Mouse (Mus musculus): ENCODE measurements around the gene Nxph4. TPM values are rescaled to one million over a fixed set of nuclear protein-coding genes. Genes with fewer than 3 reads are reported as not detected.

Nxph4 gene
- polyA plus RNA-seq, 1 experiment from 2014 or later = 19.4 TPM

DNA sequence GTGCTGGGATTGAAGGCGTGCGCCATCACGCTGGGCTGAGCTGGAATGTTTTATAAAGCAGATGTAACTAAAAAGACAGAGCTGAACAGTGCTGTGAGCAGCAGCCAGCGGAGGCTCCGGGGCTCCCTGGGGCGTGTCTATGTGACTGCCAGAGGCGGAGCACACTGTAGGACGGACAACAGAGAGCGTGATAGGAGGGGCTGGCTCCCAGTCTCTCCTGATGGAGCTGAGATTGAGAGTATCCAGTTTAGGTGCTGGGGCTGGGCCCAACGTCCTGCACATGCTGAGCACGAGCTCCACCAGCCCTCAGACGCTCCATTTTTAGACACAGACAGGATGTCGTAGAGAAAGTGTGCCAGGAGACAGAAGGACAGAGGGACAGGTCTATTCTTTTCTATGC lies 29.9 kb upstream of the Nxph4 start:
- H3K36me3 ChIP-seq = peaks cover 95% of the 10 kb centered on the region
- H3K4me1 ChIP-seq = no peaks in the 10 kb centered on the region
- H3K27me3 ChIP-seq (ENCODE audit: low read depth, poor library complexity, severe bottlenecking) = no peaks in the 10 kb centered on the region
- no peak for DNase-seq (ENCODE audit: low spot score)
- H3K4me3 ChIP-seq = no peak overlapping the region
- H3K27ac ChIP-seq (replicated peaks) = no peak overlapping the region
- H3K9me3 ChIP-seq (replicated peaks) = no peaks in the 10 kb centered on the region
- WGBS = 67% methylated on average over 13 of the region's 13 CpGs

DNA sequence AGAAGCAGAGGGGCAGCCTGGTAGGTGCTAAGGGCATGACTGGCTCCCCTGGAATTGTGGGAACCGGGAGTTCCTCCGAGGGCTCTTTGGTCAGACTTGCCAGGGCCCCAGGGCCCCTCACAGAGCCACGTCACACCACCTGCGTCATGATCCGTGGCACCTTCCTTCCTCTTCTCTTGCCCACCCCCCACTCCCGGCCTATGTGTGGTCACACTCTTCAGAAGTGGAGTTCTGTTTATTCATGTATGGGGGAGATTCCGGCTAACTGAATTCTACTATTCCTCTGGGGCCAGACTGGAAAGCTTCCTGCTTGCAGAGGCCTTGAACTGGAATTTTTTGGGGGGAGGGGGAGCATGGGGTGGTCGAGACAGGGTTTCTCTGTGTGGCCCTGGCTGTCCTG lies 29.5 kb upstream of the Nxph4 start:
- peaks cover 95% of the 10 kb centered on the region for H3K36me3 ChIP-seq
- no peak overlapping the region for H3K4me3 ChIP-seq
- WGBS = 80% methylated on average over 8 of the region's 8 CpGs
- H3K27me3 ChIP-seq (ENCODE audit: low read depth, poor library complexity, severe bottlenecking) = no peaks in the 10 kb centered on the region
- no peaks in the 10 kb centered on the region for H3K4me1 ChIP-seq
- DNase-seq (ENCODE audit: low spot score) = no peak
- H3K9me3 ChIP-seq (replicated peaks) = no peaks in the 10 kb centered on the region
- no peak overlapping the region for H3K27ac ChIP-seq (replicated peaks)

DNA sequence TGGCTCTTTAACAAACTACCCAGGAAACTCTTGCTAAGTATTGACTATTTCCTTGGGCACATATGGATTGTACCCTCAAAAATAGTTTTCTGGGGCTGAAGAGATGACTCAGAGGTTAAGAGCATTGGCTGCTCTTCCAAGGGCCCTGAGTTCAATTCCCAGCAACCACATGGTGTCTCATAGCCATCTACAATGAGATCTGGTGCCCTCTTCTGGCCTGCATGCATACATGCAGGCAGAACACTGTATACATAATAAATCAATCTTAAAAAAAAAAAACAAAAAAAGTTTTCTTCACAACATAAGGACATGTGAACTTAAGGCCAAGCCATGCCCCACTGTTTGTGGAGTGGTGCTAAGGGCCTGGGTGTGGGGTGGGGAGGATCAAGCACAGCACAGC lies 26.8 kb upstream of the Nxph4 start:
- Histone ChIP-seq H3K27me3 (ENCODE audit: low read depth, poor library complexity, severe bottlenecking) (no peaks in the 10 kb centered on the region), H3K9me3 (replicated peaks) (peaks cover 6% of the 10 kb centered on the region; the same call in 1 of the 2 replicates)

DNA sequence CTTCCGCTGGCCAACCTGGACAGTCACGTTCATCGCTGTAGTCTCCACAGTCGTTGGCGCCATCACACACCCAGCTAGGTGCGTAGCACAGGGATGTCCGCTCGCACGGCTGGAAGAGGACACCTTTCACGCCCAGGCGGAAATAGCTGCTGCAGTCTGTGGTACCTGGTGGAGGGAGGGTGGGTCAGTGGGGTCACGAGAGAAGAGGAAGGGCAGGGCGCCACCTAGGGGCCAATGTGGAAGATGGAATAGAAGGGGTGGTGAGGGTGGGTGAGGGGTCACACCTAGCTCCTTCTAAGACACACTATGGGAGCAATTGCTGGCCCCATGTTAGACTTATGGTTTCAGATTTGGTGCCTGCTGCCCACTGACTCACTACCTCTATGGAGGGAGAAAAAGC lies 23.0 kb upstream of the Nxph4 start:
- Histone ChIP-seq H3K4me3 (no peak overlapping the region), H3K27me3 (ENCODE audit: low read depth, poor library complexity, severe bottlenecking) (no peaks in the 10 kb centered on the region), H3K27ac (replicated peaks) (no peak overlapping the region), H3K36me3 (peaks cover 100% of the 10 kb centered on the region), H3K4me1 (no peaks in the 10 kb centered on the region), H3K9me3 (replicated peaks) (peaks cover 6% of the 10 kb centered on the region; the same call in 1 of the 2 replicates)
- no peak for DNase-seq (ENCODE audit: low spot score)
- WGBS = 91% methylated on average over 13 of the region's 13 CpGs

More for the DNA sequence above, 26.8 kb upstream of the Nxph4 start:
- peaks cover 97% of the 10 kb centered on the region for H3K36me3 ChIP-seq
- no peak for DNase-seq (ENCODE audit: low spot score)
- H3K27ac ChIP-seq (replicated peaks) = no peak overlapping the region
- H3K4me3 ChIP-seq = no peak overlapping the region
- H3K4me1 ChIP-seq = no peaks in the 10 kb centered on the region

DNA sequence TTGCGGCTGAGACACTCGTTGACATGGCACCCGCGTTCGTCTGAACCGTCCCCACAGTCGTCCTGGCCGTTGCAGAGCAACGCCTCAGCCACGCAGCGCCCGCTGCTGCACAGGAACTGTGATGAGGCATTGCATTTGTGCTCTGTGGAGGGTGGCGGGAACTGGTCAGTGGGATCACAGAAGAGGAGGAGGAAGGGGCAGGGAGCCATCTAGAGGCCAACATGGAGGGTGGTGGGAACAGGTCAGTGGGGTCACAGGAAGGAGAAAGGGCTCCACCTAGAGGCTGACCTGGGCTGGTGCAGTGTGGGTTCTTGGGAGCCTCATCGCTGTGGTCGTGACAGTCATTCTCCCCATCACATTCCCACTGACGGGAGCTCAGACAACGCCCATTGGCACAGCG lies 21.3 kb upstream of the Nxph4 start:
- H3K9me3 ChIP-seq (replicated peaks) = peaks cover 6% of the 10 kb centered on the region; the same call in 1 of the 2 replicates
- H3K27me3 ChIP-seq (ENCODE audit: low read depth, poor library complexity, severe bottlenecking) = no peaks in the 10 kb centered on the region
- 66% methylated on average over 18 of the region's 18 CpGs for WGBS
- H3K4me3 ChIP-seq = no peak overlapping the region
- peaks cover 100% of the 10 kb centered on the region for H3K36me3 ChIP-seq
- peak; percentile 49 for DNase-seq (ENCODE audit: low spot score)
- H3K4me1 ChIP-seq = no peaks in the 10 kb centered on the region
- H3K27ac ChIP-seq (replicated peaks) = no peak overlapping the region

DNA sequence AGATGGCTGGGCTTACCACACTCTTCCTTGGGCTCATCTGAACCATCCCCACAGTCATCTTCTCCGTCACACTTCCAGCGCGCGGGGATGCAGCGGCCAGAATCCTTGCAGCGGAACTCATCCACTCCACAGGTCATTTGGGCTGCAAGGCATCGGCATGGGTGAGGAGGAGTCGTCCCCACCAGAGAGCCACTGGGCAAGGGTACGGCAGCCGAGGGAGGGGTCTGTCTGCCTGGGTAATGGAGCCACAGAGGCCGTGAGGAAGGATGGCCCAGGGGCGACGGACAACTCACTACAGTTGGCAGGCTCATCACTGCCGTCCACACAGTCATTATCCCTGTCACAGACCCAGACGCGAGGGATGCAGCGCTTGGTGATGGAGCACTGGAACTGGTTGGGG lies 15.5 kb upstream of the Nxph4 start:
- Histone ChIP-seq H3K27me3 (ENCODE audit: low read depth, poor library complexity, severe bottlenecking) (no peaks in the 10 kb centered on the region), H3K27ac (replicated peaks) (no peak overlapping the region), H3K36me3 (peaks cover 100% of the 10 kb centered on the region), H3K4me1 (no peaks in the 10 kb centered on the region), H3K4me3 (no peak overlapping the region), H3K9me3 (replicated peaks) (no peaks in the 10 kb centered on the region)
- 91% methylated on average over 17 of the region's 17 CpGs for whole genome bisulfite sequencing
- DNase-seq (ENCODE audit: low spot score) = no peak

DNA sequence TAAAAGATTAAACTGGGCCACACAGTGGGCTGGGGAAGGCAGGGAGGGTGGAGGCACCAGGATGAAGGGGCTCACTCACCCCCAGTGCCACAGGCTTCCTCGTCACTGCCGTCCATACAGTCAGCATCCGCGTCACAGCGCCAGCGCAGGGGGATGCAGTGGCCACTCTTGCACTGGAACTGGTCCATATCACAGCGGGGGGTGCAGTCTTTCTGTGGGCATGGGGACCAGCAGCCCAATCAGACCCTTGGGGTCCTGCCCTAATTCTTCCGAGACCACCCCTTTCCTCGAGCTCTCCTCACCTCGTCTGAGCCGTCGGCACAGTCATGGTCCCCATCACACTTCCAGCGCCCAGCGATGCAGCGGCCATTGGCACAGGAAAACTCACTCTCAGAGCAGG lies 13.9 kb upstream of the Nxph4 start:
- no peaks in the 10 kb centered on the region for H3K4me1 ChIP-seq
- 94% methylated on average over 15 of the region's 15 CpGs for WGBS
- H3K27ac ChIP-seq (replicated peaks) = no peak overlapping the region
- no peaks in the 10 kb centered on the region for H3K27me3 ChIP-seq (ENCODE audit: low read depth, poor library complexity, severe bottlenecking)
- peaks cover 100% of the 10 kb centered on the region for H3K36me3 ChIP-seq
- H3K9me3 ChIP-seq (replicated peaks) = no peaks in the 10 kb centered on the region
- no peak overlapping the region for H3K4me3 ChIP-seq
- DNase-seq (ENCODE audit: low spot score) = no peak

DNA sequence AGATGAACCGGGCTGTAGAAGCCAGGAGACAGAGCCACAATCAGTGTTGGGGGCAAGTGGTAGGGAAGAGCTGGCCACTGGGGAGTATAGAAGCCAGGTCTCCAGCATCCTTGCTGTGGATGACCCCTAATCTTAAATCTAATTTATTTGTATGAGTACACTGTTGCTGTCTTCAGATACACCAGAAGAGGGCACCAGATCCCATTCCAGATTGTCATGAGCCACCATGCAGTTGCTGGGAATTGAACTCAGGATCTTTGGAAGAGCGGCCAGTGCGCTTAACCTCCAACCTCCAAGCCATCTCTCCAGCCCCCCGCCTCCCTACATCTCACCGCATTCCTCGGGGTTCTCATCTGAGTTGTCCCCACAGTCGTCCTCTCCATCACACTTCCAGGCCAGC lies 12.1 kb upstream of the Nxph4 start:
- no peak for DNase-seq (ENCODE audit: low spot score)
- H3K9me3 ChIP-seq (replicated peaks) = no peaks in the 10 kb centered on the region
- no peak overlapping the region for H3K4me3 ChIP-seq
- no peak overlapping the region for H3K27ac ChIP-seq (replicated peaks)
- H3K4me1 ChIP-seq = peaks cover 12% of the 10 kb centered on the region
- 83% methylated on average over 7 of the region's 7 CpGs for WGBS
- H3K27me3 ChIP-seq (ENCODE audit: low read depth, poor library complexity, severe bottlenecking) = no peaks in the 10 kb centered on the region
- peaks cover 100% of the 10 kb centered on the region for H3K36me3 ChIP-seq

DNA sequence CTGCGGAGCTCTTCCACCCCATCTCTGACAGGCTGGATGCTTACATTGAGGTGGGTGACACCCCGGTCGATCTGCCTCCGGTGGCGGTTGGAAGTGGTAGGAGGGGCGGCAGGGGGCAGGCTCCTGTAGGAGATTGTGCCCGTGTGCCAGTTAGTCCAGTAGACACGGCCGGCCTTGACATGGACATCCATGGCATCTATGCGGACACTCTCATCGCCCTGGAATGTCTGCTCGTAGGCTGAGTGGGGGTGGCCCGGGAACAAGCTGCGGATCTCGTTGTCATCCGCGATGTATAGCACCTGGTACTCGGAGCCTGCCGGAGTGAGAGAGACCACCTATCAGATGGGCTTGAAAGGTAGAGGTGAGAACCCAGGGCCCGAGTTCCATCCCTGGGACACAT lies 10.0 kb upstream of the Nxph4 start:
- peaks cover 12% of the 10 kb centered on the region for H3K4me1 ChIP-seq
- no peaks in the 10 kb centered on the region for H3K9me3 ChIP-seq (replicated peaks)
- peaks cover 100% of the 10 kb centered on the region for H3K36me3 ChIP-seq
- 94% methylated on average over 20 of the region's 20 CpGs for WGBS
- no peak for DNase-seq (ENCODE audit: low spot score)
- H3K27ac ChIP-seq (replicated peaks) = no peak overlapping the region
- no peaks in the 10 kb centered on the region for H3K27me3 ChIP-seq (ENCODE audit: low read depth, poor library complexity, severe bottlenecking)
- H3K4me3 ChIP-seq = no peak overlapping the region

DNA sequence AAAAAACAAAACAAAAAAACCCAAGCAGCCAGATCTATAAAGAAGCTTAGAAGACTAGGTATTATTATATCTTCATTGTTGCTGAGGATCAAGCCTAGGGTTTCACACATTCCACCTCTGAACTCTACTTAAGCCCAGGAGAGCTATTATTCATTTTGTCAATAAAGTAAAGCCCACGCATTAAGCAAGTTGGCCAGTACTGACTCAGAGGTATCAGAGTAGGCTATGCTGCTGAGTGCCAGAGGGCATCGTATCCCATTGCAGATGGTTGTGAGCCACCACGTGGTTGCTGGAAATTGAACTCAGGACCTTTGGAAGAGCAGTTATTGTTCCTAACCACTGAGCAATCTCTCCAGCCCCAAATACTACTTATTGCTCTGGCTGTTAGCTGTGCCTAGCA lies 9.6 kb upstream of the Nxph4 start:
- peaks cover 12% of the 10 kb centered on the region for H3K4me1 ChIP-seq
- H3K9me3 ChIP-seq (replicated peaks) = no peaks in the 10 kb centered on the region
- H3K27me3 ChIP-seq (ENCODE audit: low read depth, poor library complexity, severe bottlenecking) = no peaks in the 10 kb centered on the region
- H3K4me3 ChIP-seq = no peak overlapping the region
- peaks cover 100% of the 10 kb centered on the region for H3K36me3 ChIP-seq
- no peak for DNase-seq (ENCODE audit: low spot score)
- WGBS = 90% methylated on average over 3 of the region's 3 CpGs
- H3K27ac ChIP-seq (replicated peaks) = no peak overlapping the region

DNA sequence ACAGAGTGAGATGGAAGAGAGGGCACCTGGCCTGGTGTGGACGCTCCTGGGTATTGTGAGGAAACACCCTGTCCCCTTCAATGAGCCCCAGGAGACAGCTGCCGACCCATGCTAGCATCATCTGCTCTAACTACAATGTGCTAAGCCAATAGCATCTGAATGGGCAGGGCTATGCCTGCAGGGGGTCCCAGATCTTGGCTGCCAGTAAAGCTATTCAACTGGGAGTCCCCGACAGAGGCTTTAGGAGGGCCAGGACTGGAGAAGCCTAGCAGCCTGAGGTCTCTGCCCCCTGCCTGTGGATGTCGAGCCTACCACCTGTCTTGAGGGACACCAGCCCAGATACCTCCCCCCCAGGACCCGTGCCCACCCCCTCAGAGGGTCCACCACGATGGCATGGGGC lies 8.4 kb upstream of the Nxph4 start:
- Histone ChIP-seq H3K27me3 (ENCODE audit: low read depth, poor library complexity, severe bottlenecking) (peaks cover 5% of the 10 kb centered on the region; the same call in 1 of the 2 replicates), H3K4me3 (no peak overlapping the region), H3K27ac (replicated peaks) (peak overlapping the region; percentile 7), H3K4me1 (peaks cover 14% of the 10 kb centered on the region), H3K9me3 (replicated peaks) (no peaks in the 10 kb centered on the region), H3K36me3 (peaks cover 95% of the 10 kb centered on the region)
- no peak for DNase-seq (ENCODE audit: low spot score)
- 46% methylated on average over 6 of the region's 6 CpGs for WGBS

DNA sequence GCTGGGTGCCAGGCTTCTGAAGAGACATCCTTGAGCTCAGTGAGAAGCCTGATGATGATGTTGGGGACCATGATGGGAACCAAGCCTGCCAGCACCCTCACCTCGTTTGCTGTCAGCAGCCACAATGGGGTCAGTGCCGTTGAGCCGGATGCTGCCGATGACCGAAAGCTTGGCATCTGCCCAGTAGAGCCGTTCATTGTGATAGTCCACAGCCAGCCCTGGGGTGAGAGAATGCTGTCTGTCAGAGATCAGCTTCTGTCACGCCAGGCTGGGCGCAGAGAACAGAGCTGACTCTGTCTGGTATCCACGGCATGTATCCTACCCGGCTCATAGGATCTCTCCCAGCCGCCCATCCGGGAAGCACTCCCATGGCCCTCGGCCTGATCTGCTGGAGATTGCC lies 7.7 kb upstream of the Nxph4 start:
- peaks cover 12% of the 10 kb centered on the region for H3K27me3 ChIP-seq (ENCODE audit: low read depth, poor library complexity, severe bottlenecking)
- no peaks in the 10 kb centered on the region for H3K9me3 ChIP-seq (replicated peaks)
- H3K4me3 ChIP-seq = no peak overlapping the region
- no peak for DNase-seq (ENCODE audit: low spot score)
- peaks cover 19% of the 10 kb centered on the region for H3K4me1 ChIP-seq
- peaks cover 88% of the 10 kb centered on the region for H3K36me3 ChIP-seq
- 77% methylated on average over 13 of the region's 13 CpGs for WGBS
- peak overlapping the region; percentile 7 for H3K27ac ChIP-seq (replicated peaks)

DNA sequence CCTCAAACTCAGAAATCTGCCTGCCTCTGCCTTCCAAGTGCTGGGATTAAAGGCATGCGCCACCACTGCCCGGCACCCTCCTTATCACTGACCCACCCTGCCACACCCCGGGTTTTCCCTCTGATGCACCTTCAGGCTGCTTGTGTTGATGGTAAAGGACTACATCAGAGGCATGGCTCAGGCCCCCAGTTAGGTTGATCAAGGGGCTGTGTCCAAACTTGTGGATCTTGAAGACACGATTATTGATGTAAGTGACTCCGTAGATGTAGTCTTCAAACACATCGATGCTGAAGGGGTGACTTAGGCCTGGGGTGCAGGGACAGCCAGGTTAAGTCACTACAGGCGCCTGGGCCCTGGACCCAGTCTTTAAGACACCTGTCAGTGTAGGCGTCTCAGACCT lies 7.2 kb upstream of the Nxph4 start:
- WGBS = 93% methylated on average over 8 of the region's 8 CpGs
- no peak overlapping the region for H3K27ac ChIP-seq (replicated peaks)
- no peaks in the 10 kb centered on the region for H3K9me3 ChIP-seq (replicated peaks)
- no peak overlapping the region for H3K4me3 ChIP-seq
- peaks cover 82% of the 10 kb centered on the region for H3K36me3 ChIP-seq
- no peak for DNase-seq (ENCODE audit: low spot score)
- peaks cover 17% of the 10 kb centered on the region for H3K27me3 ChIP-seq (ENCODE audit: low read depth, poor library complexity, severe bottlenecking)
- H3K4me1 ChIP-seq = peaks cover 24% of the 10 kb centered on the region

Data from midbrain, embryonic 10.5 days (tissue).